Mouse (Mus musculus): ENCODE measurements around the gene Nufip1. TPM values are rescaled to one million over a fixed set of nuclear protein-coding genes. Genes with fewer than 3 reads are reported as not detected.

Nufip1 gene
- polyA plus RNA-seq, 1 experiment from 2014 or later: 17.7 TPM

- H3K27ac ChIP-seq (replicated peaks): no peak overlapping the region
- no peaks in the 10 kb centered on the region for H3K9me3 ChIP-seq
- no peaks in the 10 kb centered on the region for H3K27me3 ChIP-seq
- no peak overlapping the region for H3K4me3 ChIP-seq
- no peak overlapping the region for H3K4me2 ChIP-seq (replicated peaks)
- H3K36me3 ChIP-seq: peaks cover 77% of the 10 kb centered on the region
- ATAC-seq (ENCODE audit: low FRiP score, low read depth): no peak
- H3K4me1 ChIP-seq: no peaks in the 10 kb centered on the region
- 91% methylated on average over 7 of the region's 7 CpGs for WGBS
- no peak overlapping the region for H3K9ac ChIP-seq (replicated peaks)
Observed at GRCm38 (mm10) chr14:76097244-76097643, 13.4 kb upstream of the Nufip1 start.

DNA sequence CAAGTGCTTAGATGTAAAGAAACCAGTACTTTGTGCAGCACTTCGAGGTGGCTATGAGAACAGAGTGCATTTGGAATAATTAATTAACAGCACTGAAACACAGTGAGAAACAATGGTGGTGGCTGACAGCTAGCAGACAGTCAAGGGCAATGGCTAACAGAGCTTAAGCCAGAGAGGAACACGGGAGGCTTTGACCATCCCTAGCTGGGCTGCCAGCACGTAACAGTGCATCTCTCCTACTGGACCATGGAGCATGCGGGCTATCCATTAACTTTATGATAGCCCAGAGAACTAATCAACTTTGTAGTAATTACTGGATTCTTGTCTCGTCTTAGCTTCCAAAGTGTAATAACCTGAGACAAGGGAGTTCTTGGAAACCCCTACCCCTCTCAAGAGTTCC is 12.9 kb upstream of the Nufip1 start:
- no peak overlapping the region for H3K4me2 ChIP-seq (replicated peaks)
- H3K9me3 ChIP-seq: no peaks in the 10 kb centered on the region
- H3K27ac ChIP-seq (replicated peaks): no peak overlapping the region
- WGBS: 91% methylated on average over 5 of the region's 5 CpGs
- no peaks in the 10 kb centered on the region for H3K4me1 ChIP-seq
- peaks cover 76% of the 10 kb centered on the region for H3K36me3 ChIP-seq
- no peak overlapping the region for H3K4me3 ChIP-seq
- H3K27me3 ChIP-seq: no peaks in the 10 kb centered on the region
- no peak for ATAC-seq (ENCODE audit: low FRiP score, low read depth)
- no peak overlapping the region for H3K9ac ChIP-seq (replicated peaks)

GRCm38 (mm10) chr14:76099543-76099942 is 11.1 kb upstream of the Nufip1 start:
- no peak for ATAC-seq (ENCODE audit: low FRiP score, low read depth)
- H3K36me3 ChIP-seq: peaks cover 74% of the 10 kb centered on the region
- 95% methylated on average over 9 of the region's 9 CpGs for WGBS

GRCm38 (mm10) chr14:76115744-76116143 is 5.1 kb downstream of the Nufip1 start:
- 93% methylated on average over 5 of the region's 5 CpGs for WGBS
- Histone ChIP-seq H3K9ac (replicated peaks) (no peak overlapping the region), H3K4me3 (no peak overlapping the region), H3K27ac (replicated peaks) (no peak overlapping the region), H3K4me1 (peaks cover 8% of the 10 kb centered on the region; the same call in 1 of the 2 replicates), H3K4me2 (replicated peaks) (no peak overlapping the region), H3K36me3 (peaks cover 58% of the 10 kb centered on the region), H3K27me3 (no peaks in the 10 kb centered on the region), H3K9me3 (no peaks in the 10 kb centered on the region)
- no peak for ATAC-seq (ENCODE audit: low FRiP score, low read depth)

More at GRCm38 (mm10) chr14:76099543-76099942, 11.1 kb upstream of the Nufip1 start:
- Histone ChIP-seq H3K27ac (replicated peaks) (no peak overlapping the region), H3K9ac (replicated peaks) (no peak overlapping the region), H3K9me3 (no peaks in the 10 kb centered on the region), H3K27me3 (no peaks in the 10 kb centered on the region), H3K4me2 (replicated peaks) (no peak overlapping the region), H3K4me3 (no peak overlapping the region), H3K4me1 (no peaks in the 10 kb centered on the region)

DNA sequence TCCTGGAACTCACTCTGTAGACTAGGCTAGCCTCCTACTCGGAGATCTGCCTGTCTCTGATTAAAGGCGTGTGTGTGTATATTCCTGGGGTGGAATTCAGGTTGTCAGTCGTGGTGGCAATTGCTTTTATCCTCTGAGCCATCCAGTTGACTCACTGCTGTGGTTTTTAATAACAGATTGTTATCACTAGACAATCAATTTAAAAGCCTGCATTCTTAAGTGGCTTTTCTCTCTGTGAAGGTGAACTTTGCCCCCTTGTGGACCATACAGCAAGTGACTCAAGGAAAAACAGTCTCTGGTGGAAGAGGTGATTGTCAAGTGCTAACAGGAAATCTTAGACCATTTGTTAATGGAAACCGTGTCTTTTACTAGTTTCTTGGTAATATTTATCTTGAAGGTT is 8.3 kb downstream of the Nufip1 start:
- no peak overlapping the region for H3K27ac ChIP-seq (replicated peaks)
- H3K4me1 ChIP-seq: no peaks in the 10 kb centered on the region
- no peak for ATAC-seq (ENCODE audit: low FRiP score, low read depth)
- peaks cover 72% of the 10 kb centered on the region for H3K36me3 ChIP-seq
- WGBS: 76% methylated on average over 4 of the region's 4 CpGs
- no peaks in the 10 kb centered on the region for H3K9me3 ChIP-seq
- H3K4me3 ChIP-seq: no peak overlapping the region
- no peak overlapping the region for H3K9ac ChIP-seq (replicated peaks)
- no peaks in the 10 kb centered on the region for H3K27me3 ChIP-seq
- no peak overlapping the region for H3K4me2 ChIP-seq (replicated peaks)

GRCm38 (mm10) chr14:76120472-76120871 is 9.8 kb downstream of the Nufip1 start:
- H3K9ac ChIP-seq (replicated peaks): no peak overlapping the region
- no peak for ATAC-seq (ENCODE audit: low FRiP score, low read depth)
- H3K4me3 ChIP-seq: no peak overlapping the region
- no peaks in the 10 kb centered on the region for H3K9me3 ChIP-seq
- no peak overlapping the region for H3K27ac ChIP-seq (replicated peaks)
- H3K36me3 ChIP-seq: peaks cover 74% of the 10 kb centered on the region
- no peaks in the 10 kb centered on the region for H3K27me3 ChIP-seq
- no peak overlapping the region for H3K4me2 ChIP-seq (replicated peaks)
- 89% methylated on average over 4 of the region's 4 CpGs for WGBS
- H3K4me1 ChIP-seq: no peaks in the 10 kb centered on the region

GRCm38 (mm10) chr14:76121901-76122662 is 11.4 kb downstream of the Nufip1 start:
- whole genome bisulfite sequencing: 65% methylated on average over 6 of the region's 6 CpGs
- H3K9ac ChIP-seq (replicated peaks): no peak overlapping the region

DNA sequence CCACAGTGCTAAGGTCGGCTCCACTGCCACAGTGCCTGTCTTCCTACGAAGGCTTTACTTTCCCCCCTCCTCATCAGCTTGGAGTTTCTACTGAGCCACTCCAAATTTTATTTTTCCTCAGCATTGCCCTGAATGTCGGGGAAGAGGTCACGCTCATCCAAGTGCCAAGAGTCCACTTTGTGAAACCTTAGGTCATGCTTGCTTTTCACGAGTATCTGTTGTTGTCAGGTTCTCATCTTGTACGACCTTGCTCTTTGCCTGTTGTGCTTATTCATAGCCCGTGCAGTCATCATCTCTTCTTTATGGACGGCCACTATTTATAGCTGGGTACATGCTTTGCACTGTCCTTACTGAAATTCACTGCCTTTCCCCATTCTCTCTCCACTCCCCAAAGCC is 12.0 kb downstream of the Nufip1 start:
- H3K27me3 ChIP-seq: no peaks in the 10 kb centered on the region
- H3K9ac ChIP-seq (replicated peaks): no peak overlapping the region
- WGBS: 94% methylated on average over 8 of the region's 8 CpGs
- H3K27ac ChIP-seq (replicated peaks): no peak overlapping the region
- ATAC-seq (ENCODE audit: low FRiP score, low read depth): no peak
- peaks cover 75% of the 10 kb centered on the region for H3K36me3 ChIP-seq
- no peak overlapping the region for H3K4me3 ChIP-seq
- H3K9me3 ChIP-seq: no peaks in the 10 kb centered on the region
- no peak overlapping the region for H3K4me2 ChIP-seq (replicated peaks)
- no peaks in the 10 kb centered on the region for H3K4me1 ChIP-seq

More at GRCm38 (mm10) chr14:76121901-76122662, 11.4 kb downstream of the Nufip1 start:
- Histone ChIP-seq H3K4me3 (no peak overlapping the region), H3K27me3 (no peaks in the 10 kb centered on the region), H3K27ac (replicated peaks) (no peak overlapping the region), H3K4me2 (replicated peaks) (no peak overlapping the region), H3K36me3 (peaks cover 75% of the 10 kb centered on the region), H3K4me1 (no peaks in the 10 kb centered on the region), H3K9me3 (no peaks in the 10 kb centered on the region)
- ATAC-seq (ENCODE audit: low FRiP score, low read depth): no peak

DNA sequence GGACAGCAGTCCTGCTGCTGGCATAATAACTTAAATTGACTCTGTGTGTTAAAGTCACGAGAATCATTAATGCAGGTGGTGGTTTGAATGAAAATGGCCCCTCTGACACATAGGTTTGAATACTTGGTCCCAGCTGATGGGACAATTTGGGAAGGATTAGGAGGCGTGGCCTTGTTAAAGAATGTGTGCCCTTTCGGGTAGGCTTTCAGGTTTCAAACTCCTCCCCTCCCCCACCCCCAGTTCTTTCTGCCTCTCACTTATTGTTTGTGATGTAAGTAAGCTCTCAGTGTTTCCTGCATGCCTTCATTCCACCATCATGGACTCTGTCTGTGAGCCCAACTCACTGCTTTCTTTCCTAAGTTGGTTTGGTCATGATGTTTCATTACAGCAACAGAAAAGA is 16.6 kb downstream of the Nufip1 start:
- no peak for ATAC-seq (ENCODE audit: low FRiP score, low read depth)
- Histone ChIP-seq H3K9ac (replicated peaks) (no peak overlapping the region), H3K4me2 (replicated peaks) (no peak overlapping the region), H3K9me3 (no peaks in the 10 kb centered on the region), H3K36me3 (peaks cover 83% of the 10 kb centered on the region), H3K27me3 (no peaks in the 10 kb centered on the region), H3K27ac (replicated peaks) (no peak overlapping the region), H3K4me3 (no peak overlapping the region), H3K4me1 (no peaks in the 10 kb centered on the region)
- 83% methylated on average over 3 of the region's 3 CpGs for WGBS

DNA sequence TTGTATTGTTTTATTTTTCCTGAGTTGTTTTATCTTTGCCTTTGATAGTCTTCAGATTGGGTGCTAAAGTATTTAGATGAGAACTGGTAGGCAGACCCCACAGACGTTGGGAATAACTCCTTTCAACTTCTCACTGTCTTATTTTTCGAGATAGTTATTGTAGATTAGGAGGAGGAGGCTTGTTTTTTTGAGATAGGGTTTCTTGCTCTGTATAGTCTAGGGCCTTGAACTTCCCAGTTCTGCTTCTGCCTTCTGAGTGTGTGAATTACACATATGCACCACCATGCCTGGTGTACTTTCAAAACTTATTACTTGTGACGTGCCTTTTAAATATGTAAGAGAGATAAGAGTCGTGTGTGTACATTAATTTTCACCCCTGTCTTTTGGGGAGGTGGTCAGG is 17.5 kb downstream of the Nufip1 start:
- no peak for ATAC-seq (ENCODE audit: low FRiP score, low read depth)
- 92% methylated on average over 4 of the region's 4 CpGs for WGBS
- peaks cover 86% of the 10 kb centered on the region for H3K36me3 ChIP-seq

DNA sequence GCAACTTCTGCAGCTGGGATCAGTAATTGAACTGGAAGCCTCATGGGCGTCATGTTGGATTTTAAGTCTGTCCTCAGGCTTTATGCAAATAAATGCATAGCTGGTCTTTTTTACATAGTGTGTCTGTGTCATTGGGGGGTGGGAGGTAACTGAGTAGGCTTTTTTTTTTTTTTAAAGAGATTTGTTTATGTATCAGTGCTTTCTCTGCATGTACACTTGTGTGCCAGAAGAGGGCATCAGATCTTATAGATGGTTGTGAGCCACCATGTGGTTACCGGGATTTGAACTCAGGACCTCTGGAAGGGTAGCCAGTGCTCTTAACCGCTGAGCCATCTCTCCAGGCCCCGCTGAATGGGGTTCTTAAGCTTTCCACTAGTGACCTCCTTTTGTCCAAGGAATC is 24.3 kb downstream of the Nufip1 start:
- no peak for ATAC-seq (ENCODE audit: low FRiP score, low read depth)
- no peak overlapping the region for H3K4me3 ChIP-seq
- no peaks in the 10 kb centered on the region for H3K27me3 ChIP-seq
- no peak overlapping the region for H3K4me2 ChIP-seq (replicated peaks)
- H3K4me1 ChIP-seq: no peaks in the 10 kb centered on the region
- no peak overlapping the region for H3K27ac ChIP-seq (replicated peaks)
- H3K9ac ChIP-seq (replicated peaks): no peak overlapping the region
- no peaks in the 10 kb centered on the region for H3K9me3 ChIP-seq
- 95% methylated on average over 4 of the region's 4 CpGs for WGBS
- H3K36me3 ChIP-seq: peaks cover 61% of the 10 kb centered on the region

More for the DNA sequence above, 17.5 kb downstream of the Nufip1 start:
- H3K9ac ChIP-seq (replicated peaks): no peak overlapping the region
- H3K27me3 ChIP-seq: no peaks in the 10 kb centered on the region
- H3K4me3 ChIP-seq: no peak overlapping the region
- H3K4me1 ChIP-seq: no peaks in the 10 kb centered on the region
- no peak overlapping the region for H3K27ac ChIP-seq (replicated peaks)
- no peaks in the 10 kb centered on the region for H3K9me3 ChIP-seq
- no peak overlapping the region for H3K4me2 ChIP-seq (replicated peaks)

- H3K27ac ChIP-seq (replicated peaks): no peak overlapping the region
- no peak overlapping the region for H3K9ac ChIP-seq (replicated peaks)
- ATAC-seq (ENCODE audit: low FRiP score, low read depth): no peak
- peaks cover 6% of the 10 kb centered on the region; the same call in 1 of the 2 replicates for H3K4me1 ChIP-seq
- no peaks in the 10 kb centered on the region for H3K36me3 ChIP-seq
- no peaks in the 10 kb centered on the region for H3K9me3 ChIP-seq
- 71% methylated on average over 1 of the region's 1 CpGs for WGBS
- 0 out of 2 replicates have a peak, but pooled peaks cover under 1% of the 10 kb centered on the region for H3K27me3 ChIP-seq
- no peak overlapping the region for H3K4me3 ChIP-seq
- no peak overlapping the region for H3K4me2 ChIP-seq (replicated peaks)
Observed at GRCm38 (mm10) chr14:76145248-76145647, 34.6 kb downstream of the Nufip1 start.
